Mouse (Mus musculus) embryonic facial prominence, embryonic 14.5 days (tissue): ENCODE results near the gene Rplp0. TPM values are rescaled to one million over a fixed set of nuclear protein-coding genes. Genes with fewer than 3 reads are reported as not detected.

ENCODE experiments used
- ATAC-seq: fragments of 200-750 bp; cut with Nextera tagmentation; 2 replicates; pipeline ENCODE4 v1.8.0; 2017; ENCODE audit warnings: low read depth, moderate number of reproducible peaks, moderate TSS enrichment
- DNase-seq: peaks from one replicate; pipeline ENCODE4 v3.0.0-alpha.2; 2015; ENCODE audit warnings: low spot score
- H3K27ac ChIP-seq: fragments of 300-500 bp; sonication (generic); replicated peaks from 2 replicates; pipeline ENCODE4 v1.5.1; 2014; ENCODE audit warnings: low read depth, mild to moderate bottlenecking, low read length, moderate library complexity
- H3K27me3 ChIP-seq: fragments of 300-500 bp; sonication (generic); replicated peaks from 2 replicates; pipeline ENCODE4 v1.6.1; 2014; ENCODE audit warnings: low read length; ENCODE audit not compliant: control insufficient read depth, insufficient read depth
- H3K36me3 ChIP-seq: fragments of 300-500 bp; sonication (generic); 2 replicates; pipeline ENCODE4 v1.6.1; 2014; ENCODE audit warnings: low read length, mixed read lengths; ENCODE audit not compliant: control insufficient read depth, insufficient read depth
- H3K4me1 ChIP-seq: fragments of 300-500 bp; sonication (generic); 2 replicates; pipeline ENCODE4 v1.6.1; 2014; ENCODE audit warnings: antibody characterized with exemption, low read length; ENCODE audit not compliant: control insufficient read depth, insufficient read depth
- H3K4me2 ChIP-seq: fragments of 300-500 bp; sonication (generic); 2 replicates; pipeline ENCODE4 v1.6.1; 2014; ENCODE audit warnings: low read depth, mild to moderate bottlenecking, low read length, moderate library complexity, mixed read lengths
- H3K4me3 ChIP-seq: fragments of 300-500 bp; sonication (generic); 2 replicates; pipeline ENCODE4 v1.5.1; 2014; ENCODE audit warnings: low read depth, mild to moderate bottlenecking, low read length
- H3K9ac ChIP-seq: fragments of 300-500 bp; sonication (generic); 2 replicates; pipeline ENCODE4 v1.6.1; 2014; ENCODE audit warnings: low read depth, mild to moderate bottlenecking, low read length, moderate library complexity, mixed read lengths
- H3K9me3 ChIP-seq: fragments of 300-500 bp; sonication (generic); 2 replicates; pipeline ENCODE4 v1.6.1; 2016; ENCODE audit warnings: low read length; ENCODE audit not compliant: control insufficient read depth
- WGBS: fragments of 180-500 bp; shearing (Covaris S2); extraction: QIAGEN DNeasy Blood & Tissue Kit; methylation state at CpG from one replicate; pipeline ENCODE4 v1.1.7; 2014; 5-methylcytosine and 5-hydroxymethylcytosine counted together
- polyA plus RNA-seq: library from polyadenylated mRNA; unstranded; fragments of >200 nt; fragmentation: Nextera tagmentation; extraction: Ambion mirVana; gene quantifications from 2 replicates; pipeline ENCODE4 v1.2.1, GENCODE M21; 2014

Rplp0 gene
- 1,928 and 1,996 TPM in 2 replicates for polyA plus RNA-seq

GRCm38 (mm10) chr5:115559237-115560101 lies at the start of gene Rplp0:
TSS of gene Rplp0 (plus strand) at chr5:115559467.
- peak within 1 kb of the TSS; percentile 90 for H3K27ac ChIP-seq

GRCm38 (mm10) chr5:115509790-115510689 lies 49.2 kb upstream of the Rplp0 start:
- peak; percentile 42 for DNase-seq
- H3K9me3 ChIP-seq: no peaks in the 10 kb centered on the region
- no peaks in the 10 kb centered on the region for H3K27me3 ChIP-seq
- H3K4me2 ChIP-seq: peak overlapping the region; percentile 94
- peak overlapping the region; percentile 92 for H3K9ac ChIP-seq
- ATAC-seq: no peak
- no peaks in the 10 kb centered on the region for H3K36me3 ChIP-seq
- peak overlapping the region; percentile 65 for H3K27ac ChIP-seq
- WGBS: 49% methylated on average over 15 of the region's 15 CpGs
- peak overlapping the region; percentile 92 for H3K4me3 ChIP-seq
- peaks cover 38% of the 10 kb centered on the region for H3K4me1 ChIP-seq

More at GRCm38 (mm10) chr5:115559237-115560101, at the start of gene Rplp0:
- WGBS: 2% methylated on average over 54 of the region's 78 CpGs
- peak within 1 kb of the TSS; percentile 87 for H3K4me2 ChIP-seq
- DNase-seq (peak; percentile 99), ATAC-seq (peak; percentile 99)
- peak within 1 kb of the TSS; percentile 98 for H3K9ac ChIP-seq
- peaks cover 51% of the 10 kb centered on the region for H3K36me3 ChIP-seq
- peaks cover 5% of the 10 kb centered on the region; the same call in 1 of the 2 replicates for H3K4me1 ChIP-seq
- H3K9me3 ChIP-seq: no peaks in the 10 kb centered on the region
- H3K27me3 ChIP-seq: no peaks in the 10 kb centered on the region
- H3K4me3 ChIP-seq: peak within 1 kb of the TSS; percentile 87

GRCm38 (mm10) chr5:115512375-115512774 lies 46.9 kb upstream of the Rplp0 start:
- 82% methylated on average over 7 of the region's 7 CpGs for WGBS
- ATAC-seq: no peak
- H3K4me1 ChIP-seq: peaks cover 43% of the 10 kb centered on the region

GRCm38 (mm10) chr5:115513246-115513645 lies 46.0 kb upstream of the Rplp0 start:
- Histone ChIP-seq H3K36me3 (no peaks in the 10 kb centered on the region), H3K9ac (no peak overlapping the region), H3K9me3 (no peaks in the 10 kb centered on the region), H3K4me3 (no peak overlapping the region), H3K4me1 (peaks cover 34% of the 10 kb centered on the region), H3K27ac (no peak overlapping the region), H3K4me2 (no peak overlapping the region), H3K27me3 (no peaks in the 10 kb centered on the region)
- DNase-seq (no peak), ATAC-seq (no peak)
- WGBS: 94% methylated on average over 14 of the region's 14 CpGs

More at GRCm38 (mm10) chr5:115512375-115512774, 46.9 kb upstream of the Rplp0 start:
- no peak for DNase-seq
- Histone ChIP-seq H3K4me2 (no peak overlapping the region), H3K27me3 (no peaks in the 10 kb centered on the region), H3K27ac (no peak overlapping the region), H3K9me3 (no peaks in the 10 kb centered on the region), H3K9ac (no peak overlapping the region), H3K36me3 (no peaks in the 10 kb centered on the region), H3K4me3 (no peak overlapping the region)

- H3K4me2 ChIP-seq: no peak overlapping the region
- no peak overlapping the region for H3K9ac ChIP-seq
- H3K9me3 ChIP-seq: no peaks in the 10 kb centered on the region
- no peak overlapping the region; the same call in 1 of the 2 replicates for H3K27ac ChIP-seq
- H3K36me3 ChIP-seq: no peaks in the 10 kb centered on the region
- WGBS: 91% methylated on average over 16 of the region's 16 CpGs
- peaks cover 29% of the 10 kb centered on the region for H3K4me1 ChIP-seq
- DNase-seq (no peak), ATAC-seq (no peak)
- no peak overlapping the region for H3K4me3 ChIP-seq
- H3K27me3 ChIP-seq: no peaks in the 10 kb centered on the region
Measured at GRCm38 (mm10) chr5:115513721-115514120, 45.5 kb upstream of the Rplp0 start.

- no peaks in the 10 kb centered on the region for H3K9me3 ChIP-seq
- peak overlapping the region; percentile 46 for H3K9ac ChIP-seq
- WGBS: 45% methylated on average over 6 of the region's 6 CpGs
- no peak overlapping the region for H3K4me3 ChIP-seq
- DNase-seq (no peak), ATAC-seq (no peak)
- peak overlapping the region; percentile 93 for H3K27ac ChIP-seq
- H3K4me2 ChIP-seq: peak overlapping the region; percentile 51
- peaks cover 23% of the 10 kb centered on the region for H3K4me1 ChIP-seq
- H3K36me3 ChIP-seq: no peaks in the 10 kb centered on the region
- H3K27me3 ChIP-seq: no peaks in the 10 kb centered on the region
Measured at GRCm38 (mm10) chr5:115514346-115514745, 44.9 kb upstream of the Rplp0 start.

- peak; percentile 96 for DNase-seq
- H3K4me1 ChIP-seq: peaks cover 18% of the 10 kb centered on the region
- 15% methylated on average over 20 of the region's 20 CpGs for WGBS
- no peaks in the 10 kb centered on the region for H3K36me3 ChIP-seq
- peak overlapping the region; percentile 51 for H3K4me2 ChIP-seq
- H3K9me3 ChIP-seq: no peaks in the 10 kb centered on the region
- peak; percentile 89 for ATAC-seq
- no peaks in the 10 kb centered on the region for H3K27me3 ChIP-seq
- H3K27ac ChIP-seq: peak overlapping the region; percentile 93
- peak overlapping the region; percentile 46 for H3K9ac ChIP-seq
- 0 out of 2 replicates have a peak overlapping the region, but pooled peaks have one; percentile 8 for H3K4me3 ChIP-seq
Measured at GRCm38 (mm10) chr5:115514896-115515587, 44.2 kb upstream of the Rplp0 start.
